Mouse (Mus musculus) midbrain, embryonic 10.5 days (tissue): Measurements from ENCODE around the gene Ramp2. TPM values are rescaled to one million over a fixed set of nuclear protein-coding genes. Genes with fewer than 3 reads are reported as not detected.

ENCODE experiments used
- DNase-seq: peaks from one replicate; pipeline ENCODE4 v3.0.0-alpha.2; 2017; ENCODE audit warnings: low spot score
- H3K27ac ChIP-seq: fragments of 300-500 bp; sonication (generic); replicated peaks from 2 replicates; pipeline ENCODE4 v1.5.1; 2016; ENCODE audit warnings: mild to moderate bottlenecking
- H3K27me3 ChIP-seq: fragments of 300-500 bp; sonication (generic); 2 replicates; pipeline ENCODE4 v1.6.1; 2016; ENCODE audit warnings: low read depth, mild to moderate bottlenecking; ENCODE audit not compliant: poor library complexity, severe bottlenecking
- H3K36me3 ChIP-seq: fragments of 300-500 bp; sonication (generic); 2 replicates; pipeline ENCODE4 v1.6.1; 2016; ENCODE audit warnings: mild to moderate bottlenecking, moderate library complexity
- H3K4me1 ChIP-seq: fragments of 300-500 bp; sonication (generic); 2 replicates; pipeline ENCODE4 v1.6.1; 2016
- H3K4me3 ChIP-seq: fragments of 300-500 bp; sonication (generic); 2 replicates; pipeline ENCODE4 v1.5.1; 2016; ENCODE audit warnings: mild to moderate bottlenecking, moderate library complexity
- H3K9me3 ChIP-seq: fragments of 300-500 bp; sonication (generic); replicated peaks from 2 replicates; pipeline ENCODE4 v1.6.1; 2016; ENCODE audit warnings: mild to moderate bottlenecking
- WGBS: fragments of 180-500 bp; shearing (Covaris S2); methylation state at CpG from one replicate; pipeline ENCODE4 v1.1.7; 2016; 5-methylcytosine and 5-hydroxymethylcytosine counted together
- polyA plus RNA-seq: library from polyadenylated mRNA; unstranded; fragments of >200 nt; fragmentation: Nextera tagmentation; extraction: Ambion mirVana; gene quantifications from 2 replicates; pipeline ENCODE4 v1.2.1, GENCODE M21; 2016

Ramp2 gene
- polyA plus RNA-seq, 1 experiment from 2014 or later: 64.7 TPM

GRCm38 (mm10) chr11:101229361-101229900, 16.4 kb upstream of the Ramp2 start:
- peak overlapping the region; percentile 79 for H3K27ac ChIP-seq

GRCm38 (mm10) chr11:101230061-101230511, 15.7 kb upstream of the Ramp2 start:
- WGBS: 25% methylated on average over 2 of the region's 2 CpGs
- Histone ChIP-seq H3K9me3 (no peaks in the 10 kb centered on the region), H3K27me3 (peaks cover 10% of the 10 kb centered on the region; the same call in 1 of the 2 replicates), H3K36me3 (no peaks in the 10 kb centered on the region), H3K27ac (peak overlapping the region; percentile 79), H3K4me3 (no peak overlapping the region), H3K4me1 (peaks cover 45% of the 10 kb centered on the region)
- peak; percentile 35 for DNase-seq

More at GRCm38 (mm10) chr11:101229361-101229900, 16.4 kb upstream of the Ramp2 start:
- Histone ChIP-seq H3K4me3 (no peak overlapping the region), H3K36me3 (no peaks in the 10 kb centered on the region), H3K27me3 (peaks cover 10% of the 10 kb centered on the region; the same call in 1 of the 2 replicates), H3K4me1 (peaks cover 45% of the 10 kb centered on the region), H3K9me3 (no peaks in the 10 kb centered on the region)
- DNase-seq: no peak
- 27% methylated on average over 8 of the region's 8 CpGs for WGBS

DNA sequence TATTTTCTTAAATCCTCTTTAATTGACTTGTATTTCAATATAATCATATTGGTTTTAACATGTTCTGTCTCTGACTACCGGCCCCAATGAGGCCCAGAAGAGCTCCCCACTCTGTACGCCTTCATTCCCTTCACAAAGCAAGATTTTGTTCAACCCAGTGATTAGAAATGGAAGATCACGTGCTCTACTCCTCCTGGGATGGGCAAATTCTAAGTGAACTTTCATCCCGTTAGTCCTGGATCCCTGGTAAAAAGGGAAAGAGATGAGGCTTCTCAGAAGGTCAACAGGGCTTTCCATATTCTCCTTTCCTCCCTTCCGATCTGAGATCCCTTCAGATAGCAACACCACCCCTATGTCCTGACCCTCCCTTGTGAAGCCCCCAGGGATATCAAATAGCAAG, 15.3 kb upstream of the Ramp2 start:
- peak overlapping the region; percentile 26; the same call in 1 of the 2 replicates for H3K4me3 ChIP-seq
- H3K36me3 ChIP-seq: no peaks in the 10 kb centered on the region
- peak overlapping the region; percentile 79 for H3K27ac ChIP-seq
- peaks cover 10% of the 10 kb centered on the region; the same call in 1 of the 2 replicates for H3K27me3 ChIP-seq
- 16% methylated on average over 5 of the region's 5 CpGs for WGBS
- no peak for DNase-seq
- no peaks in the 10 kb centered on the region for H3K9me3 ChIP-seq
- H3K4me1 ChIP-seq: peaks cover 43% of the 10 kb centered on the region

DNA sequence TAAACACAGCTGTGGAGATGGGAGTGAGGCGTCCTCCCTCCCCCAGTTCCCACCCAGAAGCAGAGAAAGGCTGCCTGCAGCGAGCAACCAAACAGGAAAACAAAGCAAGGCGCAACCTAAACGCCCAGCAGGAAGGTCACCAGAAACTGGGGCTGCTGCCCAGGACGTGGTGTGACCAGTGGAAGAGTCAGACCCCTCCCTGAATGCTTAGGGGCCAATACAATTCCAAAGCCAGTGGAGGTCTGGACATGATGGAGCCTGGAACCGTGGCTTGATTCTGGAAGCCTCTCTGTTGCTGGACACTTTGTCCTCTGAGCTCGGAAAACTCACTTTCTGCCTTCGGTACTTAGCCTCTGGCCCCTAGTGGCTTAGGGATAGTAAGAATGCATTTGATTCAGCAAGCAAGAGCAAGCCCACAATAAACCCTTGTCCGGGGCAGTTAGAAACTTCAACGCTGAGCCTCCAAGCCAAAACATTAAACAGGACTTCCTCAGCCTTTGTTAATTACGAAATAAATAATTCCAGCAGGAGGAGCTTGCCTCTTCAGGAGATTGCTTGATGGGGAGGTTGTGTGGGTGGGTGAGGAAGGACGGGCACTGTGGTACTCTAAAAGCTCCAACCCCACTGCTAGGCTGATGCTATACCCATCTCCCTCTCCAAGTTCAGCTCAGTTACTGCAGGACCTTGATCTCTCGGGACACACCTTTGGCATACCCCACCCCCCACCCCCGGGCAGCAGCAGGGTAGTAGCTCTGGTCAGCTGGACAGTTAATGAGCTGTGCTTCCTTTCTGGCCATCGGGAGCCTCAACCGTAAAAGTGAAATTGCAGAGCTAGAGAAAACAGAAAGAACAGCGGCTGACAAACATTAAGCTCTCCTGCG, 14.6 kb upstream of the Ramp2 start:
- 10% methylated on average over 18 of the region's 18 CpGs for WGBS
- Histone ChIP-seq H3K27me3 (peaks cover 10% of the 10 kb centered on the region; the same call in 1 of the 2 replicates), H3K4me3 (peak overlapping the region; percentile 26; the same call in 1 of the 2 replicates), H3K36me3 (no peaks in the 10 kb centered on the region), H3K4me1 (peaks cover 36% of the 10 kb centered on the region), H3K9me3 (no peaks in the 10 kb centered on the region), H3K27ac (peak overlapping the region; percentile 79)
- peak; percentile 36 for DNase-seq

DNA sequence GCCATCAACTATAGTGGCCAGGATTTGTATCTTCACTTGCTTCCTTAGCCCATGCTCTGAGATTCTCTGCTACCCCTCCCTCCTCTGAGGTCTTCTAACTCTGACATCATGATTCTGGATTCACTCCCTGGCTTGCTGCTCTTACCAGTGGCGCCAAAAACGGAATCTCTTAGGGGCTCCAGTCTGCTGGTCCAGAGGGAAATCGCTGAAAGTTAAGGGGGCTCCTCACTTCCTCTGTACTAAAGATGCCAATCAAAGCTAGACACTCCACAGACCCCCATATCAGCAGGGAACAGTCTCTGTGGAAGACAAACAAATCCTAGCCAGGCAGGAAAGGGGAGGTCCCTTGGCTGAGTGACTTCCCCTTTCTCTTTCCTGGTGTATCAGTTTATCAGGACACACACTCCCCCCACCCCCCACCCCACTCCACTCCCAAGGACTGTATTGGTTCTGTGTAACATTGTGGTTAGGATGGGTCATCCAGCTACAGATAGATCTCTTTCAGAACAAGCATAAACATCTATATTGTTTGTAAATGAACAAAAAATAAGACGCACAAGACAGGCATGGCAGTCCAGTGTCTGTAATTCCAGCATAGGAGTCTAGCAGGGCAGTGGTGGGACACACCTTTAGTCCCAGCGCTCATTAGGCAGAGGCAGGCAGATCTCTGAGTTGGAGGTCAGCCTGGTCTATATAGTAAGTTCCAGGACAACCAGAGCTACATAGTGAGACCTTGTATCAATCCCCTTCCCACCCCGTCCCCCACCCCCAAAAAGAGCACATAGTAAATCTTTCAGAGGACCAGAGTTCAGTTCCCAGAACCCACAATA, 13.6 kb upstream of the Ramp2 start:
- WGBS: 58% methylated on average over 6 of the region's 6 CpGs
- Histone ChIP-seq H3K27ac (no peak overlapping the region), H3K4me1 (peaks cover 33% of the 10 kb centered on the region), H3K27me3 (peaks cover 10% of the 10 kb centered on the region; the same call in 1 of the 2 replicates), H3K9me3 (no peaks in the 10 kb centered on the region), H3K36me3 (no peaks in the 10 kb centered on the region), H3K4me3 (no peak overlapping the region)
- no peak for DNase-seq

DNA sequence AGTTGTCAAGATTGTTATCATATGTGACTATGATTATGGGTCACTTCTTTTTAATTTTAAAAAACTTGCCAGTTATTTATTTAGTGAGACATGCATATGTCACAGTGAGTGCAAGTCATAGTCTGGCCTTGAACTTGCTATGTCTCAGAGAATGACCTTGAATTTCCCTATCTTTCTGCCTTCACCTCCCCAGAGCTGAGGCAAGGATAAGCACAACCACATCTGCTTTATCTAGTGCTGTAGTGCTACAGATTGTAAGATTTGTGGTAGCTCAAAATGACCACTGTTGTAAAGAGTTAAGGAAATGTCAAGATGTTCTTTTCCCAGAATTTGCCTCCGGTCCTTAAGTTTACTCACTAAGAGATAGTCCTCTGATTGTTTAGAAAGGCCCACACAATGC, 12.6 kb upstream of the Ramp2 start:
- peaks cover 33% of the 10 kb centered on the region for H3K4me1 ChIP-seq
- WGBS: 93% methylated on average over 1 of the region's 1 CpGs
- no peaks in the 10 kb centered on the region for H3K36me3 ChIP-seq
- H3K27ac ChIP-seq: no peak overlapping the region
- no peak overlapping the region for H3K4me3 ChIP-seq
- H3K9me3 ChIP-seq: no peaks in the 10 kb centered on the region
- DNase-seq: no peak
- H3K27me3 ChIP-seq: 0 out of 2 replicates have a peak, but pooled peaks cover 5% of the 10 kb centered on the region

GRCm38 (mm10) chr11:101234124-101234523, 11.7 kb upstream of the Ramp2 start:
- no peaks in the 10 kb centered on the region for H3K9me3 ChIP-seq
- no peak overlapping the region for H3K27ac ChIP-seq
- H3K27me3 ChIP-seq: 0 out of 2 replicates have a peak, but pooled peaks cover 5% of the 10 kb centered on the region
- H3K4me1 ChIP-seq: peaks cover 31% of the 10 kb centered on the region
- no peak overlapping the region for H3K4me3 ChIP-seq
- H3K36me3 ChIP-seq: no peaks in the 10 kb centered on the region
- DNase-seq: no peak

DNA sequence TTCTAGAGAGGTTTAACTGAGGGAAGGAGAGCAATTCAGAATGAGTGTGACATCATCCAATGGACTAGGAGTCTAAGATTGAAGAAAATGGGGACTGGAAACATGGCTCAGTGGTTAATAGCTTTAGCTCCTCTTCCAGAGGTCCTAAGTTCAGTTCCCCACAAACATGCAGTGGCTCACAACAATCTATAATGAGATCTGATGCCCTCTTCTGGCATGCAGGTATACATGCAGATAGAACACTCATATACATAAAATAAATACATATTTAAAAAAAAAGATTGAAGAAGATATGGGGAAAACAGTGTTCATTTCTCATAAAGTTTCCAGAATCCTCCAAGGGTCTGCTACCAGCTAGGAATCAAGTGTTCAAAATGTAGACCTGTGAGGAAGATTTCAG, 10.4 kb upstream of the Ramp2 start:
- Histone ChIP-seq H3K4me3 (no peak overlapping the region), H3K4me1 (peaks cover 18% of the 10 kb centered on the region), H3K27me3 (0 out of 2 replicates have a peak, but pooled peaks cover 5% of the 10 kb centered on the region), H3K27ac (no peak overlapping the region), H3K9me3 (no peaks in the 10 kb centered on the region), H3K36me3 (no peaks in the 10 kb centered on the region)
- DNase-seq: no peak

DNA sequence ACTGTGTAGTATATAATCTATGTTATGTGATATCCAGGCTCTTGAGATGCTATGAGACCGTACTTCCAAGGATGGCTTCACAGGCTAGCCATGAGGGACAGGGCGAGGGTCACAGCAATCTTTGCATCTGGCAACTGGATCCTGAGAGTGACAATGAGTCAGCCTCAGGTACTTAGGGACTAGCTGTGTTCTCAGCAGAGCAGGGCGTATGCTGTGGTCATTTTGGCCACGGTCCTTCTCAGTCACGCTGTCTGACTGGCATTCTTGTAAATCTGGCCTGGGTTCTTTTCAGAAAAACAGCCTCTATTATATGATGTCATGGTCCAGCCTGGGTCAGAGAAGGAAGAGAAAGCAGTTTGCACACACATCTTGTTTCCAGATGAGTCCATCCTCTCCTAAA, 9.0 kb upstream of the Ramp2 start:
- H3K27me3 ChIP-seq: 0 out of 2 replicates have a peak, but pooled peaks cover 5% of the 10 kb centered on the region
- H3K4me1 ChIP-seq: peaks cover 4% of the 10 kb centered on the region; the same call in 1 of the 2 replicates
- no peaks in the 10 kb centered on the region for H3K36me3 ChIP-seq
- H3K27ac ChIP-seq: no peak overlapping the region
- no peak for DNase-seq
- H3K9me3 ChIP-seq: no peaks in the 10 kb centered on the region
- 92% methylated on average over 5 of the region's 5 CpGs for WGBS
- H3K4me3 ChIP-seq: no peak overlapping the region

- no peaks in the 10 kb centered on the region for H3K9me3 ChIP-seq
- 61% methylated on average over 5 of the region's 5 CpGs for WGBS
- no peaks in the 10 kb centered on the region for H3K4me1 ChIP-seq
- no peaks in the 10 kb centered on the region for H3K27me3 ChIP-seq
- H3K27ac ChIP-seq: no peak overlapping the region
- no peaks in the 10 kb centered on the region for H3K36me3 ChIP-seq
- no peak overlapping the region for H3K4me3 ChIP-seq
- DNase-seq: no peak
These were observed 7.7 kb upstream of the Ramp2 start for GRCm38 (mm10) chr11:101238071-101238647.

DNA sequence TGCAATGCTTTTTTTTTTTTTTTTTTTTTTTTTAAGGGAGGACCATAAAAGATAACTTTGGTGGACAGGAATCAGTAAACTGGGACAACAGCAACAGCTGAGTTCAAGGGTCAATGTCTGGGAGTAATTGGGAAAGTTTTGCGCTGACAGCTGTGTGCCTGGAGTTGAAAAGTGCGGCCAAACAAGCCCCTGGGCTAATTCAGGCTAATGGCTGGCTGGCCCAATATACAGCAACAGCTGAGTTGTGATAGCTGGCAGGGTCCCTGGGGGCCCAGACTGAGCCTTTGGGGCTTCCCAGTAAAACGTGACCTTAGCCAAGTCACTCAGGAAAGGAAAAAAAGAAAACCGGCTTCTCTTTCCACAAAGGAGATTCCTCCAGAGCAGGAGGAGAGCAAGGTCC, 757 bp upstream of the Ramp2 start:
- Histone ChIP-seq H3K27ac (no peak overlapping the region), H3K4me1 (peaks cover 28% of the 10 kb centered on the region), H3K36me3 (no peaks in the 10 kb centered on the region), H3K27me3 (peaks cover 43% of the 10 kb centered on the region), H3K9me3 (no peaks in the 10 kb centered on the region), H3K4me3 (peak overlapping the region; percentile 83; the same call in 1 of the 2 replicates)
- no peak for DNase-seq
- 34% methylated on average over 4 of the region's 4 CpGs for WGBS

- Histone ChIP-seq H3K27ac (peak overlapping the region; percentile 91), H3K4me3 (peak overlapping the region; percentile 83), H3K9me3 (no peaks in the 10 kb centered on the region), H3K27me3 (peaks cover 43% of the 10 kb centered on the region), H3K4me1 (peaks cover 28% of the 10 kb centered on the region), H3K36me3 (no peaks in the 10 kb centered on the region)
- 2% methylated on average over 7 of the region's 7 CpGs for WGBS
- DNase-seq: no peak
These were observed 829 bp downstream of the Ramp2 start for GRCm38 (mm10) chr11:101246702-101247012.
